Mouse (Mus musculus): ENCODE results near the gene Hist1h2ab.
"Not testable (repeated sequence)": the region's sequence is repeated elsewhere in the genome, so short reads cannot be mapped to it uniquely, and the experiment has no call there.

Gene Hist1h2ab

DNA sequence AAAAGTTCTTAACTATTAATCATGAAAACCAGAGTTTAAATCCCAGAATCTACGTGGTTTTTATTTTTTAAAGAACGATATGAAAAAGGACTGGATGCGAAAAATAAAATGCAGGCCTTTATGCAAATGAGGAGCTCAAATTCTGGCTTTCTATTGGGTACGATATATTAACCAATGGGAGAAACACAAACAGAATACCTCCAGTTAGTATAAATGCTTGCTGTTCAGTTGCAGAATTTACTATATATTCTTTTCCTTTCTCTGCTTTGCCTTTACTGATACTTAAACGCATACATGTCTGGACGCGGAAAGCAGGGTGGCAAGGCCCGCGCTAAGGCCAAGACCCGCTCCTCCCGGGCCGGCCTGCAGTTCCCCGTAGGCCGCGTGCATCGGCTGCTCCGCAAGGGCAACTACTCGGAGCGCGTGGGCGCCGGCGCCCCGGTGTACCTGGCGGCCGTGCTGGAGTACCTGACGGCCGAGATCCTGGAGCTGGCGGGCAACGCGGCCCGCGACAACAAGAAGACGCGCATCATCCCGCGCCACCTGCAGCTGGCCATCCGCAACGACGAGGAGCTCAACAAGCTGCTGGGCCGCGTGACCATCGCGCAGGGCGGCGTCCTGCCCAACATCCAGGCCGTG lies at the start of gene Hist1h2ab:
Gene Hist1h2ab (plus strand): TSS at position 288 of the 639 bp plus-strand sequence.
- DNase-seq (ENCODE audit: low read depth, low spot score) = peak; percentile 89

DNA sequence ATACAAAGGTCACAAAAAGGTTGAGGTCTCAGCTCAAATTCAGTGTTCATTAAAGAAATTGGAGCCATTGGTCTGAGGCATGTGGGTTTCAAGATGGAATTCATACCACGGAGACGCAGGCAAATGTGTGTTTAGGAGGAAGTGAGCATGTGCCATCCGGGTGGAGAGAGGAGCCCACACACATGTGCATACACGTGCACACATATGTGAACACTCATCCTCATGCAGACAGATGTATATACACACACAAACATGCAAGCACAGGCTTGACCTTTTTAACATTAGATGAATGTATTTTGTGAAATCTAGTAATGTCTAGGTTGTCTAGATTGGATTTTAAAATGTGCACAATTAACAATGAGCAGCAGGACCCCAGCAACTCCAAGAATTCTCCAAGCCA lies 48.7 kb upstream of the Hist1h2ab start:
- no peak for DNase-seq (ENCODE audit: low read depth, low spot score)

DNA sequence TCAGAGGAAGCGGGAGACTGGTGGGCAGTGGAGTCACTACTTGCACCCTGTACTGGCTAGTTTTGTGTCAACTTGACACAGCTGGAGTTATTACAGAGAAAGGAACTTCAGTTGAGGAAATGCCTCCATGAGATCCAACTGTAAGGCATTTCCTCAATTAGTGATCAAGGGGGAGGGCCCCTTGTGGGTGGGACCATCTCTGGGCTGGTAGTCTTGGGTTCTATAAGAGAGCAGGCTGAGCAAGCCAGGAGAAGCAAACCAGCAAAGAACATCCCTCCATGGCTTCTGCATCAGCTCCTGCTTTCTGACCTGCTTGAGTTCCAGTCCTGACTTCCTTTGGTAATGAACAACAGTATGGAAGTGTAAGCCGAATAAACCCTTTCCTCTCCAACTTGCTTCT lies 48.1 kb upstream of the Hist1h2ab start:
- DNase-seq (ENCODE audit: low read depth, low spot score) = not testable (repeated sequence)

DNA sequence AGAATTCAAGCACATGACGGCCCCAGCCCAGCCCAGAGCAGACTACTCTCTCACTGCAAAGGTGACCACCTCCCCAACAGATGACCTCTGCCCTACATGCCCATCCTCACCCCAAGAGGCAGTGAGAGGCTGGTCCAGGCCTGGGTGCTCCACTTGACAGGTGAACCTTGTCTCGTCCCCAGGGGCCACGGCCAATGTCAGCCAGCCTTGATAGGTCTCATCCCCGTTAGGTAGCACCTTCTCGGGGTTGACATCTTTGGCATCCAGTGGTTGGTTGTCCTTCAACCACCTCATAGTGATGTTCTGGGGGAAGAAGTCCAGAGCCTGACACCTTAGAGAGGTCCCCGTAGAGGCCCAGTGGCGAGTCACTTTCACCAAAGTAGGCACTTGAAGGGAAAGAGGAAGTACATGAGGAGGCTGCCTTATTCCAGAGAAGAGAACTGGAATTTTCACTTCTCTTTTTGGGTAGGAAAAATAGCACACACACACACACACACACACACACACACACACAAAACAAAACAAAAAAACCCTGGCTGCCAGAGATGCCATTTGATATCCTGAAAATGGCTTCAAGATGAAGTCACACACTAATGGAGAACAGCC lies 45.1 kb upstream of the Hist1h2ab start:
- DNase-seq (ENCODE audit: low read depth, low spot score) = no peak

DNA sequence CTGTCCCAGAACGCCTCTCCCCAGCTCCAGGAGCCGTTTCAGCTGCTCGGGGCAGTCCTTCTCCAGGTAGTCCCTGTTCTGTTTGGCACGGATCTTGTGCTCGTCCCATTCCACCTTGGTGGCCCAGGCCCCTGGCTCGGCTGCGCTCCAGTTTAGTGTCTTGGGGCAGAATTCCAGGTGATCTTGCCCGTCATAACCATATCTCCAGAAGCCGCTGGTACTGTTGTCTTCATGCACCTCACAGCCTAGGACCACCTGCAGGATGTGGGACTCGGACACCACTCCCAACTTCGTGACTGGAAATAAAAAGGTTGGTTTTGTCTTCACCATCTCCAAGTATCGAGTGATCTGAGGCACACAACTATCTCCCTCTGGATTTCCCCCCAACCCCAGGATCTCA lies 44.2 kb upstream of the Hist1h2ab start:
- no peak for DNase-seq (ENCODE audit: low read depth, low spot score)

DNA sequence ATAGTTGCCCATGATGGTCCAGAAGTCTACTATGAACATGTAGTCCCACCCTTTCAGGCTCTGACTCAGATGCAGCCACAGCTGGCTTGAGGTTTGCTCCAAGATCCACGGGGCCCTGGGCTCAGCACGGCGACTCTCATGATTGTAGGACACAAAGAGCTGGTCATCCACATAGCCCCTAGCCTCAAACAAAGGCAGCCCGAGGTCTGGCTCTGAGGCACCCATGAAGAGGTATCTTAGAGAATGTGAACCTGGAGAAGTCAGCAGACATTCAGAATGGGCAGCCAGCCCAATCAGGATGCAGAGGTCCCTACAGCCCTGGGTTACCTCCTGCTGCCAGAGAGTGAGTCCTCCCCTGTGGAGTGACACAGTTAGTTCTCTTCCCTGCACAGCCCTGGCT lies 42.9 kb upstream of the Hist1h2ab start:
- DNase-seq (ENCODE audit: low read depth, low spot score) = no peak

DNA sequence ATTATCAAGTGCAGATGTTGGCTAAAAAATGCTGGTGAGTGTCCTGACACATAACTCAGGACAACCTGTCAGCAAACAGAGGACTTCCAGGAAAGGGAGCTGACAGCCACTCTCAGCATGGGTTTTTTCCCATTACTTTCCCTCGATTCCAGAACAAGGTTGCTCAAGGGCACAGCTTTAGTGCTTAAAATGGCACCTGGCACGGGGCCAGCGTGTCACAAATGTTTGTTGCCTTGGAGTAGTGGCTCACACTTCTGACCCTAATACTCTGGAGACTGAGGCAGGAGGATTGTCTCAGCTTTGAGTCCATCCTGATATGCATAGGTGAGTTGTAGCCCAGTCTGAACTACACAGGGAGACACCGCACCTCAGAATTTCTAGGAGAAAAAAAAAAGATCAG lies 42.3 kb upstream of the Hist1h2ab start:
- no peak for DNase-seq (ENCODE audit: low read depth, low spot score)

DNA sequence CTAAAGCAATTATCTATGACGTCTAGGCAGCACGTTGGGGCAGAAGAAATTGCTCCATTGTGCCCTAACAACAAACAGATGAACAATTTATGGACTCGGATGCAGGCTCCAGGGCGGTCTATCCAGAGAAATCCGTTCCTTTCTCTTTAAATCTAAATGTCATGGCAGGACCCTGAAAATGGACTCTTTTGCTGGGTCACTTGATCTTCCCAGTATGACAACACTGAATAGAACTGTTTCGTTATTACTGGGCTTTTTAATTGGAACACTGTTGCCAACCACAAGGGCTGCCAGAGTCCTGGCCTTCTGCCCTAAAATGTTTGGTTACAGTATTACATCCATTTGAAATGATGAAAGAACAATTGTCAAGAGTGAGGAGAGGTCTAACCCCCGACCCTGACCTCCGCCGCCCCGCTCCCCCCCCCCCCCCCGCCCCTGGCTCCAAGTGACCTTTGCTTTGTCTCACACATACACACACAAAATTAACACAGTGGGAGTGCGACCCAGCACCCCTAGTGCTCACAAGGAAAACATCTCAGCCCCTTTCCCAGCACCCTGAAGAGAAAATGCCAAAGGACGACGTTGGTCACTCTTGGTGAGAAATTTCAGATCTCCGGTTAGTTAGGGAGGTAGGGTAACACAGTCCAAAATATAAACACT lies 41.1 kb upstream of the Hist1h2ab start:
- no peak for DNase-seq (ENCODE audit: low read depth, low spot score)

DNA sequence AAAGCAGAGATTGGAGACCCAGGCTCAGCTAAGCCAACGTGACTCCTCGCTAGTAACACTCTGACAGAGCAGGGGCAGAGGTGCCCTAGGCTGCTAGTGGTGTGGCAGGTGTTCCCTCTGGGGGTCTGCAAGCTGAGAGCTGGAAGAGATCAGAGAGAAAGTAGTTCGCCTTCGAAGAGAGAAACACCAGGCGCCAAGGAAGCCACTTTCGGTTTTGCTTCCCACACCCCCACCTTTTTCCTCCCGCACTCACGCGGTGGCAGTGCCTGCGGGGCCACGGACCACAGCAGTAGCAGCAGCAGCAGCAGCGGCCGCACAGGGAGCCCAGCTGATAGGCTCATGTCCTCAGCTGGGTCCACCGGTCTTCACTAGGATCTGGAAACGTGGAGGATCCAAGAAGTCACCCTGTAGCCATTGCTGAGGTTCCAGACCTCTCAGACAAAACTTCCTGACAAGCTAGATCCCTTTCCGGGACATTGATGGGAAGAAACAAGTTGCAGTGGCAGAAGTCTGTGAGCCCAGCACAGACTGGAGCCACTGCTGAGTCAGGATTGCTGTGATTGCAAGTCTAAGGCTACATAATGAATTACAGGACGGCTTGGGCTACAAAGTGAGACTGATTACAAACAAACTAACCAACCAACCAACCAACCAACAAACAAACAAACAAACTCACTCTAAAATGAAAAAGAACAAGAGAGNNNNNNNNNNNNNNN lies 40.4 kb upstream of the Hist1h2ab start, which contains the start of gene Hfe:
Gene Hfe (minus strand): TSS at position 481 of the 716 bp plus-strand sequence.
- peak; percentile 57 for DNase-seq (ENCODE audit: low read depth, low spot score)

DNA sequence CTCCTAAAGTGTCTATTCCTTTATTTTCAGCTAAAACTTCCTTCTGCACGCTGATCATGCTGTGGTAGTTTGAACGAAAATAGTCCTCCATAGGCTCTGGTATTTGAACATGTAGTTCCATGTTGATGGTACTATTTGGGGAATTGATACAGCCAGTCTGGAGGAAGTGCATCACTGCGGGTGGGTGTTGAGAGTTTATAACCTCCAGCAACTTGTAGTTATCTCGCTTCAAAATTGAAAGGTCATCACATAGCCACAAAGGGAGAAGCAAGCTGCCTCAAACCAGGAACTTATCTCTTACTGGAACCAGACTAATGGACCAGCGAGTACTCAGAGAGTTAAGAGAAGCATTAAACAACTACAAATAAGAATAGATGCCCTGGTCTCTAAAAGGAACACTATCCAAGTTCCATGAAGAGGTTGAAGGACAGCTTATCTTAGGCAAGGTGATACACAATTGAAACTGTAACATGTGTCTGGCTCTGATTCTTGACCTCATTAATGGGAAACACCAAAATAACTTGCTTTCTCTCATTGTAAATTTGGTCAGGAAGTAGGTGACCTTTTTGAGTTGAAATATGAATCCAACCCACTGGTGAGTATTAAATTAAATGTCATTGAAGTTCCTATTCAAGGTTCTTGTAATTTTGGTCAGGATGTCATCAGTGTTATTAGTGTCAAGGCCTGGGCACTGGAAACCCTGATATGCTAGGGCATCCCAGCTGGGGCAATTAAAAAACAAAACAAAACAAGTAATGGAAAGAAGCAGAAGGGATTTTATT lies 34.5 kb upstream of the Hist1h2ab start:
- no peak for DNase-seq (ENCODE audit: low read depth, low spot score)

DNA sequence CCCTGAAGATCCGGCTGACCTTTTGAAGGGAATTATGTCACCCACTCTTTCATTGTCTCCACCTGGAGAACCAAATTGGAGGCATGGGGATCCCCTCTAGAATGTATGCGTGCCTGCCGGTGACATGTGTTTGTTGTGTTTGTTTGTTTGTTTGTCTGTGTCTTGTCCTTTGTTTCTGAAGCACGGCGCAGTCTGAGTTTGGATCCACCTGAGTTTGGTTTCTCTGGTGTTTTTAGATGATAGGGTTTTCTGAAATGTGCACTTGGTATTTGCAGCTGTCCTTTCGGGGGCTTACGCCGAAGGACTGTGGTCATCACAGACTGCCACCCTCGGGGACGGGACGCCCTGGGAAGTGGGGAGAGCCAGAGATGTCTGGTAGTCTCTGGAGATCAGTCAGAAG lies 33.8 kb upstream of the Hist1h2ab start:
- no peak for DNase-seq (ENCODE audit: low read depth, low spot score)

DNA sequence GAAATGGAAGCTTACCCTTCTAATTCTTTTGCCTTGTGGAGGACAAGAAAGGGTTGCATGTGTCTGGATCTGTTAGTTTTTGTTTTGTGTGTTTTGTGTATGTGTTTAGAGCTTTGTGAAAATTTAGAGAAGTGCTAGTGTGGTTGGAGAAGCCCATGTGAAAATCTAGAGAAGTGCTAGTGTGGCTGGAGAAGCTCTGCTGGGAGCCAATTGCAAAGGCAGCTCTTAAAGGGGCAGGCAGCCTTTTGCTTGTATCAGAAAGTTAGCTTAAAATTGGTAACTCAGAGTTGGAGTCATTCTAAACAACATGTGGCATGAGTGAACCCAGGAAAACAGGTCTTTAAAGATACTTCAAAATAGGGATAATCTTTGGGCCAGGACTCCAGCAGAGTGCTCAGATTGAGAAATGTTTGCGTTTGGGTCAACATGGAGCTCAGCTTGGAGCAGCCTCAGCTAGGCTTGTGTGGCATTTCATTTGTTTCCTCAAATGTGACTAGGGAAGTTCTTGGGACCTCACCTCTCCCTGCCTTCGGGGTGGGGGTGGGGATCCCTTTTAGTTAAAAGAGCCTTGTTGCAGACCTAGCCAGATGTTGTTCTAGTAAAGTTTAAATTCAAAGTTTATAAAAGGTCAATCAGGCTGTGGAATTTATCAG lies 33.2 kb upstream of the Hist1h2ab start:
- not testable (repeated sequence) for DNase-seq (ENCODE audit: low read depth, low spot score)

DNA sequence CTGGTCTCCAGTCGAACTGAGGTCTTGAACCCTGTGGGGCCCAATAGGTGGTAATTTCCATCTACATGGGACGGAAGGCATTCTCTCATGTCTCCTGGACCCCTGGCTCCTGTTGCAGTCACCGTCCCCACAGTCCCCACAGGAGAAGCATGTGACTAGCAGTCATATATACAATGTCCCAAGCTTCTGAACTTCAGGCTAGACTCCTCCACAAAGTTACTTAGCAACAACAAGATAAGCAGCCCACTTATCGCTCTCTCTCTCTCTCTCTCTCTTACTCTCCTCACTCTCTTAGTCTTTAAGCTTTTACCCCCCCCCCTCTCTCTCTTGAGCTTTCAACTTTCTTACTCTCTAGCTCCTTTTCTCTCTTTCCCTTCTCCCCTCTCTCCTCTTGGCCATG lies 26.7 kb upstream of the Hist1h2ab start:
- no peak for DNase-seq (ENCODE audit: low read depth, low spot score)

DNA sequence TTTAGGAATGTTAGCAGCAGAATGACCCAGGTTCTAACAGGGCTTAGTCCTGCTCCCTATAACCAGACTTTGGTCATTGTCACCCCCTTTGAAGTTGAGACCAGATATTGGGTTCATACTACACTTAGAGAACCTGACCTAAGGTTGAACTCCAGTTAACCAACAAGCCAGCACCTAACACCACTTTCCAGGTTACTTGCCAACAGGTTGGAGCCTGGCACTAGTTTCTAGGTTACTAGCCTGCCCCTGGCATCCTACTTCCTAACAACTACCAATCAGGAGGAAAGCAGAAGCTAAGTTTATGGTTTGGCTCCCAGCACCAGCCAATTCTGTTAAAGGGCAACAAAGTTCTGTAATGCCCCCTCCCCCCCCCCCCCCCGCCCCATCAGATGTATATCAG lies 25.7 kb upstream of the Hist1h2ab start:
- DNase-seq (ENCODE audit: low read depth, low spot score) = no peak

DNA sequence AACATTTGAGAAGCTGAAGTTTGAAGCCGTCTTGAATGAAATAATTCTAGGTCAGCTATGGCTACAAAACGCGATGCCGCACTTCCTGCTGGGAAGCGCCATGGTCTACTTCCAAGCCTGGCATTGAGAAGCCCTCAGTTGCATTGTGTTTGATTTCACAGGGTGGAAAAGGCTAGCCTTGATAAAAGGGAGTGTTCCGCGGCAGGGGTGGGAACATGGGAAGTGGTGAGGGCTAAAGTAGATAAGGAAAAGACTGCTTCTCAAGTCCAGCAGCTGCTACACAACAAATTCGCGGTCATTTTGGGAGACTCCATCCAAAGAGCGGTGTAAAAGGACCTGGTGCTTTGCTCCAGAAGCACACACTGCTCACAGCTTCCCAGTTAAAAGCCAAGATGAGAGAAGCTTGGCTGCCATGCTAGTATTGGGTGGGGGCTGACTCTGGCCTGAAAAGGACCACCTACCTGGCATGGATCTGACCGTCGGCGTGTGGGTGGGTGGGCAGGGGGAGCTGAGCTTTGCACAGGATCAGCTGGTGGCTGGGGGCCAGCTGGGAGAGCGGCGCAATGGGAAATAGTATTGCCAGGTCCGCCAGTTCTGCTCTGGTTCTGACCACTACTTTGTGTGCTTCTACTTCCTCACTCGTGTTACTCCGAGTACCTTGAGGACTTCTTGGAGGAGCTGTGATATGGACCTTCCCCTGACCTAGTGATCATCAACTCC lies 22.3 kb upstream of the Hist1h2ab start:
- DNase-seq (ENCODE audit: low read depth, low spot score) = no peak

DNA sequence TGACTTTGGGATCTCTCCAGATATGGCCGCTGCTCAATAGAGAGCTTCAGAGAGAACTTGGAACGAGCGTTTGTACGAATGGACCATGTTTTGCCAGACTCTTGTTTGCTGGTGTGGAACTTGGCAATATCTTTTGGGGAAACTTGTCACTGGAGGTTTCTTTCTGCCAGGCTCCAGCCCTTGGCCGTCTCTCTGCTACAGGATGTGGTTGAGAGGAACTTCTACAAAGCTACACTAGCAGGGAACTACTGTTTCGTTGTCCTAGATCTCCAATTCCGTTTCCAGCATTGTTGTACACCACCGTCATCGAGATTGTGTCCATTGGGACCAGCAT lies 21.8 kb upstream of the Hist1h2ab start:
- no peak for DNase-seq (ENCODE audit: low read depth, low spot score)

DNA sequence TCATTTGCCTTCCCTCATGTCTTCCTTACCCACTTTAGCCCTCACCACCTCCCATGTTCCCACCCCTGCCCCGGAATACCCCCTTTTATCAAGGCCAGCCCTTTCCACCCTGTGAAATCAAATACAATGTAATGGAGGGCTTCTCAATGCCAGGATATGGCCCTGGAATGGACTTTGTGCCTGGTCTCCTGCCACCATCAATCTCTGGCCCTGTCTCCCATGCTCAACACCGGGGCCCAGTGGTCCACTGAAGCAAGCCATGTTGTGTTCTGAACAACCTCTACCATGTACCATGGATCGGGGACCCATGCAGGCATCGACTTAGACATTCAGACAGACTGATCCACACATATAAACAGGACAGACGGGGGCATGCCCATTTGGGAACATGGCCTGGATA lies 21.2 kb upstream of the Hist1h2ab start:
- DNase-seq (ENCODE audit: low read depth, low spot score) = no peak

DNA sequence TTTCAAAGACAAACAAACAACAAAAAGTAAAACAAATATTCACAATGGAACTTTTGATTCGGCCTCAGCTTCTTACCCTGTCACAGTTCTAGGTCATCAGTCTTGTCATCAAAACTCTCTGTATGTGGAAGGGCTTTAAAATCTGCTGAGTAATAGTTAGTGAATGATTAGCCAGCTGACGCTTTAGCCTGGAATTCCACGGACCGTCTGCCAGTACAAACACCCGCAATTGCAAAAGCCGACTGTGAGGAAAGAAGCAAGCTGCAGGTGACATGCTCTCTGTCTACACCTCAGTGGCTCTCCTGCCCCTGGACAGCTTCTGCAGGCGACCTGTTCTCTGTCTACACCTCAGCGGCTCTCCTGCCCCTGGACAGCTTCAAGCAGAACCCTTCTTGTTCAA lies 20.4 kb upstream of the Hist1h2ab start:
- DNase-seq (ENCODE audit: low read depth, low spot score) = no peak

DNA sequence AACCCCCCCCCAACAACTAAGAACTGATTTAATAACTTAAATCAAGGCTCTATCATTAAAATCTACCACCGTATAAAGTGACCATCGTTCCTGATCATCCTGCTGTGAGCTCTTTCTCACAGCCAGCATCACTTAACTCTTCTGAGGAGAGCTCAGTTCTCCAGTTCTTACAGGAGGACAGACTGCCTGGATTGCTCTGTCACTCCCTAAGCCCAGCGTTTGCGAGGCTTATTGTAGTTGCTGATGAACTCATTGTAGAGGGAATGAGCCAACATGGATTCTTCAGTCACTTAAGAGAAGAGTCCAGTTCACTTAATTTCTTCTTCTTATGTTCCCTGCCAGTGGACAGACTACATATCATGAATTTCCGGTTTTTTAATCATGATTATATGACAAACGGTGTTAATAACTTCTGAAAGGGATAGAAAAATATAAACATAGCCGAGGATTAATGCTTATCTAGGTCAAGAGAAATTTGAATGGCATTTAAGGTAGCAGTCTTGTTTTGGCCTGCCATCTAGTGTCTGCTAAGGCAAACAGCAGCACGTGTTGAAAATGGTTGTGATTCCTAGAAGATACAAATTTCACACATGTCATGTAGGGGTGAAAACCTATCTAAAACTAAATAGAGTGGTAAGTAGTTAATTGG lies 18.6 kb upstream of the Hist1h2ab start:
- peak; percentile 80 for DNase-seq (ENCODE audit: low read depth, low spot score)

DNA sequence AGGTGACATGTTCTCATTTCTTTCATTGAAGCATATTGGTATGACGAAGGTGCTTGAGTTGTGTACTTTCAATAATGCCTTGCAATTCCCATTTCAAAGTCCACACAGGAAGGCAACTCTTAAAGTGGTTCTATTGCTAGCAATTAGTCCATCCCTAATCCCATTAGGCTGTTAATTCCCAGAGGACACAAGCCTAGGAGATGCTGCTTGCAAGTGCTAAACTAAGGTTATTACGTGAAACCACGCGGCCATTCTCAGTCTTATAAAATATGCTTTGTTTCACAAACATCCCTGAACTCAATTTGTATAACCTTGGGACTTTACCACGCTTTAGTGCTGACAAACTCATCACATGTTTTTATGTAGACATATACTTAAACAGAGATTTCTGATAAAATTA lies 13.8 kb upstream of the Hist1h2ab start:
- DNase-seq (ENCODE audit: low read depth, low spot score) = no peak

Data from brain, adult 2 months (tissue).